Mouse (Mus musculus): ENCODE measurements around the gene Tdrd6. TPM values are rescaled to one million over a fixed set of nuclear protein-coding genes. Genes with fewer than 3 reads are reported as not detected.
A peak's percentile ranks its signal among the peaks of the same experiment; 100 is the strongest.

Tdrd6 gene
- polyA plus RNA-seq, 1 experiment from 2014 or later, result 0.92 TPM

DNA sequence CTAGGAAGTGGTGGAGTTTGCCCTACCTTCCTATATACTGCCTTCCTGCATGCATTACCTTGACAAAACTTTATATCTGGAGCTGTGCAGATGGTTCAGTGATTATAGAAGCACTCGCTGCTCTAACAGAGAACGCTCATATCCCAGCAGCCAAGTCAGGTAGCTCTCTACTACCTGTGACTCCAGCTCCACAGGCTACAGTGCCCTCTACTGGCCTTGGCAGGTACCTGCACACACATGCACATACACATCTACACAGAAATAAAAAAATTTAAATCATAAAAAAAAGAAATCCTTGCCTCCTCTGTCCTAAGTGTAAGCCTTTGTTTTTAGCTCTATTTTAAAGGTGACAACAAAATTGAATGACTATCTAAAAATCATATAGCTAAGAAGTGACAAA is 32.4 kb downstream of the Tdrd6 start:
- no peaks in the 10 kb centered on the region for H3K27me3 ChIP-seq (ENCODE audit: control insufficient read depth, insufficient read depth, low read length)
- no peak overlapping the region for H3K4me2 ChIP-seq (ENCODE audit: low read length)
- no peaks in the 10 kb centered on the region for H3K36me3 ChIP-seq (ENCODE audit: control insufficient read depth, insufficient read depth, low read length)
- no peak overlapping the region for H3K9ac ChIP-seq (replicated peaks; ENCODE audit: low read length)
- no peaks in the 10 kb centered on the region for H3K4me1 ChIP-seq (ENCODE audit: control insufficient read depth, insufficient read depth, low read length)
- ATAC-seq (ENCODE audit: low FRiP score, low TSS enrichment) (no peak), DNase-seq (no peak)
- H3K9me3 ChIP-seq (ENCODE audit: control insufficient read depth, low read length), result no peaks in the 10 kb centered on the region
- no peak overlapping the region for H3K27ac ChIP-seq (replicated peaks; ENCODE audit: low read depth, low read length)
- 99% methylated on average over 2 of the region's 2 CpGs for WGBS
- H3K4me3 ChIP-seq (replicated peaks; ENCODE audit: low read depth, low read length), result no peak overlapping the region

DNA sequence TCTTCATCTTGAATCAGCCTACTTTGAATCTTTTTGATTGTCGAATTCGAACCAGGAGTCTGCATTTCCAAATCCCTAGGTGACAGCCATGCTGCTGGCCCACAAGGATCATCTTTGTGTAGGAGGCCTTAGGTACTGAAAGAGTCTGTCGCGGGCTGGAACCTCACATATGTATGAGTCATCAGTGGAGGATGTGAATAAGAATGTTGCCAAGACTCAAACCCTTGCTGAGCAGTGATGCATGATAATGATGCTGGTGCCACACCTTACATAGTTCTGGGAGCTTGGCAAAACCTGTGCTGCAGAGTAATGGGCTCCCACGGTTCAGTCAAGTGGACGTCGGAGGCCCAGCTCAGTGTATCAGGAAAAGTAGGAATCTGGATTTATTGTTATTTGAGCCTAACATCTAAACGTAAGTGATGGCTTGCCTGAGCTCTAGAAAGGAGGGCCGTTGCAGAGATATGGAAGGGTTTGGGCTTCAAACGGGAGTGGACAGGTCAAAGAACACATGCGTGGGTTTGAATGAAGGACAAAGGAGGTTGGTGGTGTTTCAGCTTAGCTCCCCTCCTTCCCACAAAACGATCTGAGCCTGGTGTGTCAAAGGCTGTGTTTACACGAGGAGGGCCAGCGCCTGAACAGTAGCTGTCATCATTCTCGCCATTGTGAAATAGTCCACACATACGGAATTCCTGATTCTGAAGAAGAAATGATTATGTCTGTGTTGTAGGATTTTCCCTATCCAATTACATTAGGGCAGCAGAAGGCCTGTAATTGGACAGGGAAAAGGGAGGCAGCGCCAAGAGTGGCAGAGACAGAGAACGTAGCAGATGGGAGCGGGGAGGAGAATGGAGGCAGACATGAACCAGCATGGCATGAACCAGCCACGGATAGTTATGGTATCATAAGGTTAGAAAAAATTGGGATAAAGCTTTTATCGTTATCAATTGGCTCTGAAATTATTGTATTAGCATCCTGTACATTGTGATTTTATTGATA is 37.5 kb downstream of the Tdrd6 start:
- no peak overlapping the region for H3K4me2 ChIP-seq (ENCODE audit: low read length)
- H3K27me3 ChIP-seq (ENCODE audit: control insufficient read depth, insufficient read depth, low read length), result no peaks in the 10 kb centered on the region
- H3K4me3 ChIP-seq (replicated peaks; ENCODE audit: low read depth, low read length), result no peak overlapping the region
- H3K4me1 ChIP-seq (ENCODE audit: control insufficient read depth, insufficient read depth, low read length), result no peaks in the 10 kb centered on the region
- WGBS, result 91% methylated on average over 21 of the region's 21 CpGs
- H3K9ac ChIP-seq (replicated peaks; ENCODE audit: low read length), result no peak overlapping the region
- H3K36me3 ChIP-seq (ENCODE audit: control insufficient read depth, insufficient read depth, low read length), result no peaks in the 10 kb centered on the region
- no peak for ATAC-seq (ENCODE audit: low FRiP score, low TSS enrichment)
- DNase-seq, result no peak
- no peak overlapping the region for H3K27ac ChIP-seq (replicated peaks; ENCODE audit: low read depth, low read length)
- H3K9me3 ChIP-seq (ENCODE audit: control insufficient read depth, low read length), result no peaks in the 10 kb centered on the region

DNA sequence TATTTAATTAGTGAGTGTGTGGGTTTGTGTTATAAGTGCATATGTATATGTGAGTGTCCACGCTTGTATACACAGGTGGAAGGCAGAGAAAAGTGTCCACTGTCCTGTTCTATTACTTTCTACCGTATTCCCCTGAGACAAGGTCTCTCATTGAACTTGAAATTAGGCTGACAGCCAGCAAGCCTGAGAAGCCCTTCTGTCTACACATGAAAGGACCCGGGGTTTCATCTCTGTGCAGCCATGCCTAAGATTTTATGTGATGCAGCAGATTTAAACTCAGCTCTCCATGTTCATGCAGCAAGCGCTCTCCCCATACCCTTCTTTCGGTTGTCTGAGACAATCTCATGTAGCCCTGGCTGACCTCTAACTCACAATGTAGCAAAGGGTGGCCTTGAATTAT is 39.6 kb downstream of the Tdrd6 start:
- H3K27me3 ChIP-seq (ENCODE audit: control insufficient read depth, insufficient read depth, low read length), result no peaks in the 10 kb centered on the region
- WGBS, result 80% methylated on average over 5 of the region's 5 CpGs
- no peak overlapping the region for H3K4me2 ChIP-seq (ENCODE audit: low read length)
- H3K9me3 ChIP-seq (ENCODE audit: control insufficient read depth, low read length), result no peaks in the 10 kb centered on the region
- H3K27ac ChIP-seq (replicated peaks; ENCODE audit: low read depth, low read length), result no peak overlapping the region
- H3K36me3 ChIP-seq (ENCODE audit: control insufficient read depth, insufficient read depth, low read length), result no peaks in the 10 kb centered on the region
- H3K9ac ChIP-seq (replicated peaks; ENCODE audit: low read length), result no peak overlapping the region
- ATAC-seq (ENCODE audit: low FRiP score, low TSS enrichment), result no peak
- H3K4me1 ChIP-seq (ENCODE audit: control insufficient read depth, insufficient read depth, low read length), result no peaks in the 10 kb centered on the region
- DNase-seq, result no peak
- H3K4me3 ChIP-seq (replicated peaks; ENCODE audit: low read depth, low read length), result no peak overlapping the region

GRCm38 (mm10) chr17:43589750-43590149 is 40.3 kb downstream of the Tdrd6 start:
- H3K27ac ChIP-seq (replicated peaks; ENCODE audit: low read depth, low read length), result no peak overlapping the region
- 95% methylated on average over 6 of the region's 6 CpGs for WGBS
- no peaks in the 10 kb centered on the region for H3K9me3 ChIP-seq (ENCODE audit: control insufficient read depth, low read length)
- H3K4me2 ChIP-seq (ENCODE audit: low read length), result no peak overlapping the region
- ATAC-seq (ENCODE audit: low FRiP score, low TSS enrichment), result no peak
- no peaks in the 10 kb centered on the region for H3K4me1 ChIP-seq (ENCODE audit: control insufficient read depth, insufficient read depth, low read length)
- no peaks in the 10 kb centered on the region for H3K27me3 ChIP-seq (ENCODE audit: control insufficient read depth, insufficient read depth, low read length)
- no peak overlapping the region for H3K9ac ChIP-seq (replicated peaks; ENCODE audit: low read length)
- DNase-seq, result no peak
- no peak overlapping the region for H3K4me3 ChIP-seq (replicated peaks; ENCODE audit: low read depth, low read length)
- H3K36me3 ChIP-seq (ENCODE audit: control insufficient read depth, insufficient read depth, low read length), result no peaks in the 10 kb centered on the region

DNA sequence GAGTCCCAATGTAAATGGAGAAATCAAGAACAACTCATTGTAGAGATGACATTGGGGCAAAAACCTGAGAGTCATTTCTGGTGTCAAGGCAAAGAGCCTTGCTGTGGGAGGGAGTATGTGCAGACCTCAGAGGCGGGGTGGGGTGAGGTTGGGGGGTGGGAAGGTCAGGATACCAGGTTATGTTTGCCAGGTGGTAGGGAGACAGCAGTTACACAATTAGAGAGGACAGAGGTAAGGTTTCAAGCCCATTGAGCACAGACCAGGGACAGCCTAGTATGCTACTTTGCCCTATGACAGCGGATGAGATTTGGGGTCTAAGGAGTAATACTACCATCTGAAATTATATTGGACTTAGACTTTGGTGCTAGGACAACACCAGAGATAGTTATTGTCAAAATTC is 42.8 kb downstream of the Tdrd6 start:
- 88% methylated on average over 2 of the region's 2 CpGs for WGBS

GRCm38 (mm10) chr17:43584771-43585170 is 45.3 kb downstream of the Tdrd6 start:
- Histone ChIP-seq H3K27ac (replicated peaks; ENCODE audit: low read depth, low read length) (no peak overlapping the region), H3K4me1 (ENCODE audit: control insufficient read depth, insufficient read depth, low read length) (0 out of 2 replicates have a peak, but pooled peaks cover 7% of the 10 kb centered on the region), H3K4me3 (replicated peaks; ENCODE audit: low read depth, low read length) (no peak overlapping the region), H3K9me3 (ENCODE audit: control insufficient read depth, low read length) (no peaks in the 10 kb centered on the region), H3K9ac (replicated peaks; ENCODE audit: low read length) (no peak overlapping the region), H3K4me2 (ENCODE audit: low read length) (no peak overlapping the region), H3K36me3 (ENCODE audit: control insufficient read depth, insufficient read depth, low read length) (no peaks in the 10 kb centered on the region), H3K27me3 (ENCODE audit: control insufficient read depth, insufficient read depth, low read length) (no peaks in the 10 kb centered on the region)
- ATAC-seq (ENCODE audit: low FRiP score, low TSS enrichment) (no peak), DNase-seq (no peak)
- WGBS, result 89% methylated on average over 7 of the region's 7 CpGs

More for the DNA sequence above, 42.8 kb downstream of the Tdrd6 start:
- no peaks in the 10 kb centered on the region for H3K27me3 ChIP-seq (ENCODE audit: control insufficient read depth, insufficient read depth, low read length)
- no peak overlapping the region for H3K4me3 ChIP-seq (replicated peaks; ENCODE audit: low read depth, low read length)
- H3K9me3 ChIP-seq (ENCODE audit: control insufficient read depth, low read length), result no peaks in the 10 kb centered on the region
- no peak overlapping the region for H3K9ac ChIP-seq (replicated peaks; ENCODE audit: low read length)
- no peaks in the 10 kb centered on the region for H3K36me3 ChIP-seq (ENCODE audit: control insufficient read depth, insufficient read depth, low read length)
- no peak overlapping the region for H3K27ac ChIP-seq (replicated peaks; ENCODE audit: low read depth, low read length)
- H3K4me1 ChIP-seq (ENCODE audit: control insufficient read depth, insufficient read depth, low read length), result no peaks in the 10 kb centered on the region
- no peak overlapping the region for H3K4me2 ChIP-seq (ENCODE audit: low read length)
- no peak for DNase-seq
- no peak for ATAC-seq (ENCODE audit: low FRiP score, low TSS enrichment)

GRCm38 (mm10) chr17:43581012-43581467 is 49.1 kb downstream of the Tdrd6 start:
- H3K4me1 ChIP-seq (ENCODE audit: control insufficient read depth, insufficient read depth, low read length), result 0 out of 2 replicates have a peak, but pooled peaks cover 7% of the 10 kb centered on the region
- H3K27ac ChIP-seq (replicated peaks; ENCODE audit: low read depth, low read length), result 0 out of 2 replicates have a peak overlapping the region, but pooled peaks have one; percentile 45
- no peak overlapping the region; the same call in 1 of the 2 replicates for H3K9ac ChIP-seq (replicated peaks; ENCODE audit: low read length)
- H3K36me3 ChIP-seq (ENCODE audit: control insufficient read depth, insufficient read depth, low read length), result no peaks in the 10 kb centered on the region
- peak overlapping the region; percentile 31 for H3K4me2 ChIP-seq (ENCODE audit: low read length)
- WGBS, result 25% methylated on average over 8 of the region's 8 CpGs
- H3K4me3 ChIP-seq (replicated peaks; ENCODE audit: low read depth, low read length), result no peak overlapping the region
- ATAC-seq (ENCODE audit: low FRiP score, low TSS enrichment), result peak; percentile 63; the same call in 1 of the 2 replicates
- peak; percentile 61 for DNase-seq
- no peaks in the 10 kb centered on the region for H3K9me3 ChIP-seq (ENCODE audit: control insufficient read depth, low read length)
- H3K27me3 ChIP-seq (ENCODE audit: control insufficient read depth, insufficient read depth, low read length), result no peaks in the 10 kb centered on the region

- no peaks in the 10 kb centered on the region for H3K9me3 ChIP-seq (ENCODE audit: control insufficient read depth, low read length)
- no peak overlapping the region; the same call in 1 of the 2 replicates for H3K9ac ChIP-seq (replicated peaks; ENCODE audit: low read length)
- 0 out of 2 replicates have a peak, but pooled peaks cover 7% of the 10 kb centered on the region for H3K4me1 ChIP-seq (ENCODE audit: control insufficient read depth, insufficient read depth, low read length)
- H3K27ac ChIP-seq (replicated peaks; ENCODE audit: low read depth, low read length), result 0 out of 2 replicates have a peak overlapping the region, but pooled peaks have one; percentile 45
- H3K36me3 ChIP-seq (ENCODE audit: control insufficient read depth, insufficient read depth, low read length), result no peaks in the 10 kb centered on the region
- WGBS, result 28% methylated on average over 3 of the region's 3 CpGs
- H3K27me3 ChIP-seq (ENCODE audit: control insufficient read depth, insufficient read depth, low read length), result no peaks in the 10 kb centered on the region
- ATAC-seq (ENCODE audit: low FRiP score, low TSS enrichment) (no peak), DNase-seq (no peak)
- no peak overlapping the region for H3K4me3 ChIP-seq (replicated peaks; ENCODE audit: low read depth, low read length)
- peak overlapping the region; percentile 31 for H3K4me2 ChIP-seq (ENCODE audit: low read length)
Observed at GRCm38 (mm10) chr17:43580456-43580855, 49.6 kb downstream of the Tdrd6 start.
